Mouse (Mus musculus) forebrain, embryonic 12.5 days (tissue): ENCODE measurements at regions not wholly inside any gene's neighbourhood (a gene's known extent, or its start where the extent isn't known, plus 50 kb on each side); places are given as distances from the start of the nearest gene placed in this dataset.

Experiments
- ATAC-seq: fragments of 200-750 bp; cut with Nextera tagmentation; 2 replicates; pipeline ENCODE4 v1.8.0; 2017; ENCODE audit warnings: moderate TSS enrichment; ENCODE audit not compliant: low FRiP score
- H3K27ac ChIP-seq: fragments of 300-500 bp; sonication (generic); 2 replicates; pipeline ENCODE4 v1.5.1; 2016; ENCODE audit warnings: mild to moderate bottlenecking
- H3K27me3 ChIP-seq: fragments of 300-500 bp; sonication (generic); 2 replicates; pipeline ENCODE4 v1.6.1; 2016; ENCODE audit warnings: mild to moderate bottlenecking
- H3K36me3 ChIP-seq: fragments of 300-500 bp; sonication (generic); replicated peaks from 2 replicates; pipeline ENCODE4 v1.6.1; 2016; ENCODE audit warnings: mild to moderate bottlenecking
- H3K4me1 ChIP-seq: fragments of 300-500 bp; sonication (generic); 2 replicates; pipeline ENCODE4 v1.6.1; 2016
- H3K4me2 ChIP-seq: fragments of 300-500 bp; sonication (generic); 2 replicates; pipeline ENCODE4 v1.6.1; 2016; ENCODE audit warnings: mild to moderate bottlenecking, moderate library complexity
- H3K4me3 ChIP-seq: fragments of 300-500 bp; sonication (generic); replicated peaks from 2 replicates; pipeline ENCODE4 v1.5.1; 2016; ENCODE audit warnings: mild to moderate bottlenecking
- H3K9ac ChIP-seq: fragments of 300-500 bp; sonication (generic); 2 replicates; pipeline ENCODE4 v1.6.1; 2016; ENCODE audit warnings: mild to moderate bottlenecking
- H3K9me3 ChIP-seq: fragments of 300-500 bp; sonication (generic); 2 replicates; pipeline ENCODE4 v1.6.1; 2016
- WGBS: fragments of 180-500 bp; shearing (Covaris S2); methylation state at CpG from one replicate; pipeline ENCODE4 v1.1.7; 2016; 5-methylcytosine and 5-hydroxymethylcytosine counted together

DNA sequence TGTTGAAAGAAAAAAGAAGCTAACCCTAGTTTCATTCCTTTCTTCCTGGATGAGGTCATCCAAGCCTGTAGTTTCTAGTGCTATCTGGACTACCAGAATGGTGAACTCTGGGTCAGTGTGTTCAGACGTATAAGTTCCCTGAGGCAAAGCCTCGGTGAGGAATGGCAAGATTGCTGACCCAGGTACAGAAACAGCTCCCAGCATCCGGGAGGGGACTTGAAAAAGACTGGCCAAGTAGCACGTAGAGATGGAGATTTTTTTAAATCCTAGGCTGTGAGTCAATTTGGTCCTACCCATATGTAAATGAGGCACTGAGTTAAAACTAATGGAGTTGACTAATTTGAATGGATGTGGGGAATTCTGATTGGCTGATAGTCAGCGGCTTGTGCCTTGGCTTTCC, 55.0 kb upstream of the Gm11084 start:
- Histone ChIP-seq H3K4me1 (peaks cover 10% of the 10 kb centered on the region), H3K9ac (no peak overlapping the region), H3K36me3 (no peaks in the 10 kb centered on the region), H3K4me3 (no peak overlapping the region), H3K4me2 (no peak overlapping the region), H3K27me3 (peaks cover 18% of the 10 kb centered on the region), H3K27ac (no peak overlapping the region), H3K9me3 (no peaks in the 10 kb centered on the region)
- WGBS: 31% methylated on average over 5 of the region's 5 CpGs
- no peak for ATAC-seq

- peaks cover 9% of the 10 kb centered on the region for H3K27me3 ChIP-seq
- H3K4me1 ChIP-seq: peaks cover 6% of the 10 kb centered on the region
- 83% methylated on average over 3 of the region's 3 CpGs for WGBS
- H3K36me3 ChIP-seq: no peaks in the 10 kb centered on the region
- H3K4me3 ChIP-seq: no peak overlapping the region
- no peaks in the 10 kb centered on the region for H3K9me3 ChIP-seq
- no peak overlapping the region for H3K9ac ChIP-seq
- no peak for ATAC-seq
- H3K27ac ChIP-seq: no peak overlapping the region
- no peak overlapping the region for H3K4me2 ChIP-seq
These were observed 53.5 kb upstream of the Gm11084 start for GRCm38 (mm10) chr2:73040031-73040430.

DNA sequence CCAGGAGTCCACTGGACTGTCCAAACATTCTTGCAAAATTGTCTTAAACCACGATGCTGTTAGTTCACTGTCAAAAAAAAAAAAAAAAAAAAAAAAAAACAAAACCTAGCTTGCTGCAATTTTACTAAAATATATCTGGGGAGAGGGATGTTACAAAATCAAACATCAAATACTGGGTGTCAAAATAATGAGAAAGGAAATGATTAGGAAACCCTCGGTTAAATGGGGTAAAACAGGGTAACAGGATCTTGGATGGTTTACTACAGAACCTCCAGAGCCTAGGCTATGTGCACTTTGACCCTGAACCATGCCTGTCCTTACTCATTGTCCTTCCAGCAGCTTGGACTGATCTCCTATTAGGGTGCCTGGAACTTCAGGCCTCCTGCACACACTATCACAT, 52.8 kb upstream of the Gm11084 start:
- no peaks in the 10 kb centered on the region for H3K9me3 ChIP-seq
- WGBS: 68% methylated on average over 2 of the region's 2 CpGs
- ATAC-seq: no peak

DNA sequence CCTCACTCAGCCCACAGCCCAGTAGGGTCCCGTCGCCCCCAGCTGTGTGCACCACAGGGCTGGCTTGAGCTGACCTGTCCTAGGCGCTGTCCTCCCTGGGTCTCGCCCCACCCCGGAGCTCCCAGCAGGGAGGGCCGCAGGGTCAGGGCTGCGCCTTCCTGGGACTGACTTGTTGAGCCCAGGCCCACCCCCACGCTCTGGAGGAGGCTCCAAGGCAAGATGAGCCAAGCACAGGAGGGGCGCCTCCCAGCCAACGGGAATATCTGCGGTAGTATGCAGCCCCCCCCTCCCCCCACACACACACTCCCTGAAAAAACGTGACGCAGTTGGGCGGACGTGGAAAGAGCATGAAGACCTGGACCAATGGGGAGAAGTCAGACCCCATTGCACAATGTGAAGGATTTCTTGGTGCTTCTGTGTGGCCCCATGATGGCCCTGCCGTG, 51.8 kb upstream of the Gm11084 start:
- Histone ChIP-seq H3K4me3 (no peak overlapping the region), H3K36me3 (no peaks in the 10 kb centered on the region), H3K4me2 (peak overlapping the region; percentile 37), H3K9ac (0 out of 2 replicates have a peak overlapping the region, but pooled peaks have one; percentile 22), H3K27ac (no peak overlapping the region), H3K4me1 (peaks cover 6% of the 10 kb centered on the region), H3K9me3 (no peaks in the 10 kb centered on the region), H3K27me3 (peaks cover 4% of the 10 kb centered on the region)
- 19% methylated on average over 16 of the region's 16 CpGs for WGBS
- no peak for ATAC-seq

More for the DNA sequence above, 52.8 kb upstream of the Gm11084 start:
- Histone ChIP-seq H3K27me3 (peaks cover 8% of the 10 kb centered on the region), H3K4me1 (peaks cover 6% of the 10 kb centered on the region), H3K4me3 (no peak overlapping the region), H3K9ac (no peak overlapping the region), H3K4me2 (no peak overlapping the region), H3K27ac (no peak overlapping the region), H3K36me3 (no peaks in the 10 kb centered on the region)

DNA sequence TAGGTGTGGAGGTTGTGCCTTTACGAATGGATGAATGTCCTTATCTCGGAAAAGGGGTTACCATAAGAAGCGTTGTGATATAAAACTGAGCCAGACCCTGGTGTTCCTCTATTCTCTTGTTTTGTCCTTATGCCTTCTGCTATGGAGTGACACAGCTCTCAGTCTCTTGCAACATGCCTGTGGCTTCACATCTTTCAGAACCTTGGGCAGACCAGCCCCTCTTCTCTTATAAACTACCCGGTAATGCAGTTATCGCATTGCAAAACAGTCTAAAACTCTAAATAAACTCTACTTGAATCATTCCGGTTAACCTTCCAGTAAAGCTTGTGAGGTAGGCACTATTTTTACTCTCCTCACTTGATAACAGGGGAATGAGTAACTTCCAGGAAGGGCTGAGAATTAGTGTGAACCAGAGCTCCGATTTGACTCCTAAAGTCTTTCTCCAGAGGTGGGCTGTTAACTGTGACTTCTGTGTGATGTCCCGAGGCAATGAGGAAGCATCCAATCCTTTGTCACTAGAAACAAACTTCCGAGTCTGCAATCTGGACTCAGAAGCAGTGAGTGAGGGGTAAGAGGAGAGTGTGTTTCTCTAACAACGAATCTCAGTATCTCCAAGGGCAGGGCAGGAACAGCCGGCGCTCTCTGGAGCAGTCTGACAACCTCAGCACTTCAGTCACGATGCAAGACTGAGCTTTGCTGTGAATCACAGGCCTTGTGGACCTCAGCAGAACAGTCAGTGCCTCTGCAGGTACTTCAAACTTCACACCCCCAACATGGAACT, 50.9 kb upstream of the Gm11084 start:
- H3K4me2 ChIP-seq: no peak overlapping the region
- no peak overlapping the region for H3K4me3 ChIP-seq

More for the DNA sequence above, 50.9 kb upstream of the Gm11084 start:
- peaks cover 4% of the 10 kb centered on the region for H3K27me3 ChIP-seq
- 60% methylated on average over 13 of the region's 13 CpGs for WGBS
- no peaks in the 10 kb centered on the region for H3K9me3 ChIP-seq
- ATAC-seq: no peak
- H3K4me1 ChIP-seq: peaks cover 6% of the 10 kb centered on the region
- no peak overlapping the region for H3K27ac ChIP-seq
- no peak overlapping the region for H3K9ac ChIP-seq
- H3K36me3 ChIP-seq: no peaks in the 10 kb centered on the region
